Mouse (Mus musculus): ENCODE data around the gene Ttll1. TPM values are rescaled to one million over a fixed set of nuclear protein-coding genes. Genes with fewer than 3 reads are reported as not detected.

The Ttll1 gene
- total and polyA plus RNA-seq, 2 experiments from 2014 or later = 47.4 to 115 TPM

DNA sequence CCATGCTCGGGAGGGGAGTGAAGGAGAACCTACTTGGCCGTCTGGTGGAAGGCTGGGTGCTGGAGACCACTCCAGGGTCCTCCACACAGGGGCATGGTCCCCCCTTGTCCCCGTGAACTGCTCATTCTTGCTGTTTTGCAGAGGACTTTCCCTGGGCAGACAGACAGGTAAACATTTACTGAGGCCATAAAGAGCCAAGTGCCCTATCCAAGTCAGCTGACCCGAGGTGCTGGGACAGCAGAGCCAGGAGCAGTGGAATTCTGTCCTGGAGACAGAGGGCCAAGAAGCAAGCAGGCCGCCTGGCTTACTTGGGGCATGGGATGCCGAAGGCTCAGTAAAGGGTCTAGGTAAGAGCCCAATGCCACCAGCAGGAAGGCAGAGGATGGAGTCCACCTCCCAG is 20.0 kb upstream of the Ttll1 start:
- no peaks in the 10 kb centered on the region for H3K36me3 ChIP-seq (ENCODE audit: insufficient read depth)
- H3K4me2 ChIP-seq (ENCODE audit: low read depth) = no peak overlapping the region
- no peak for TF ChIP-seq CTCF (IDR thresholded peaks at IDR 0.05; ENCODE audit: low read depth)
- ATAC-seq (no peak), DNase-seq (no peak)
- H3K4me1 ChIP-seq (ENCODE audit: insufficient read depth) = peaks cover 4% of the 10 kb centered on the region; the same call in 1 of the 2 replicates
- H3K4me3 ChIP-seq (ENCODE audit: low read depth, low read length) = no peak overlapping the region
- WGBS = 81% methylated on average over 6 of the region's 6 CpGs
- H3K27me3 ChIP-seq (ENCODE audit: insufficient read depth, low read length) = peaks cover 25% of the 10 kb centered on the region
- H3K9me3 ChIP-seq (ENCODE audit: low read length) = no peaks in the 10 kb centered on the region
- no peak overlapping the region for H3K9ac ChIP-seq
- H3K27ac ChIP-seq (ENCODE audit: low read depth, low read length) = no peak overlapping the region

GRCm38 (mm10) chr15:83530233-83530632 is 19.5 kb upstream of the Ttll1 start:
- 78% methylated on average over 9 of the region's 9 CpGs for WGBS
- Histone ChIP-seq H3K27ac (ENCODE audit: low read depth, low read length) (no peak overlapping the region), H3K4me3 (ENCODE audit: low read depth, low read length) (no peak overlapping the region), H3K9ac (no peak overlapping the region), H3K4me2 (ENCODE audit: low read depth) (no peak overlapping the region), H3K27me3 (ENCODE audit: insufficient read depth, low read length) (peaks cover 29% of the 10 kb centered on the region), H3K36me3 (ENCODE audit: insufficient read depth) (no peaks in the 10 kb centered on the region), H3K4me1 (ENCODE audit: insufficient read depth) (peaks cover 4% of the 10 kb centered on the region; the same call in 1 of the 2 replicates), H3K9me3 (ENCODE audit: low read length) (no peaks in the 10 kb centered on the region)
- no peak for ATAC-seq
- DNase-seq = no peak
- no peak for TF ChIP-seq CTCF (IDR thresholded peaks at IDR 0.05; ENCODE audit: low read depth)

GRCm38 (mm10) chr15:83529765-83530164 is 19.1 kb upstream of the Ttll1 start:
- H3K36me3 ChIP-seq (ENCODE audit: insufficient read depth) = no peaks in the 10 kb centered on the region
- DNase-seq (no peak), ATAC-seq (no peak)
- H3K4me1 ChIP-seq (ENCODE audit: insufficient read depth) = peaks cover 4% of the 10 kb centered on the region; the same call in 1 of the 2 replicates
- H3K4me3 ChIP-seq (ENCODE audit: low read depth, low read length) = no peak overlapping the region
- H3K9ac ChIP-seq = no peak overlapping the region
- 88% methylated on average over 5 of the region's 5 CpGs for WGBS
- H3K4me2 ChIP-seq (ENCODE audit: low read depth) = no peak overlapping the region
- no peak for TF ChIP-seq CTCF (IDR thresholded peaks at IDR 0.05; ENCODE audit: low read depth)
- H3K27me3 ChIP-seq (ENCODE audit: insufficient read depth, low read length) = peaks cover 32% of the 10 kb centered on the region
- H3K27ac ChIP-seq (ENCODE audit: low read depth, low read length) = no peak overlapping the region
- no peaks in the 10 kb centered on the region for H3K9me3 ChIP-seq (ENCODE audit: low read length)

DNA sequence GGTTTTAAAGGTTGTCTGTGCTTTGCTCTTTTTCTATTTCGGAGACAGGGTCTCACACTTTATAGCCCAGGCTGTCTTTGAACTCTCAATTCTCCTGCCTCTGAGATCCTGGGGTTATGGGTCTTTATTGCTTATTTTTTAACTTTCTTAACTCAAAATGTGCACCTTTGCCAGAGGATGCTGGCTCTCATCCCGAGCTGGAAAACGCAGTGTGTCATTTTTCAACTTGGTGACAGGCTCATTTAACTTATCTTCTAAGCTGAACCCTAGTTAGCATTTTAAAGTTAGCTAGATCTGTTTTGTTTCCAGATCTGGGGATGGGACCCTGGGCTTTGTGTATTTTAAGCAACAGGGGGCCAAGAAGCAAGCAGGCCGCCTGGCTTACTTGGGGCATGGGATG is 18.2 kb upstream of the Ttll1 start:
- Histone ChIP-seq H3K4me1 (ENCODE audit: insufficient read depth) (peaks cover 4% of the 10 kb centered on the region; the same call in 1 of the 2 replicates), H3K9me3 (ENCODE audit: low read length) (no peaks in the 10 kb centered on the region), H3K4me3 (ENCODE audit: low read depth, low read length) (no peak overlapping the region), H3K36me3 (ENCODE audit: insufficient read depth) (no peaks in the 10 kb centered on the region), H3K27me3 (ENCODE audit: insufficient read depth, low read length) (peaks cover 32% of the 10 kb centered on the region), H3K27ac (ENCODE audit: low read depth, low read length) (no peak overlapping the region), H3K4me2 (ENCODE audit: low read depth) (no peak overlapping the region), H3K9ac (no peak overlapping the region)
- DNase-seq = no peak
- 68% methylated on average over 4 of the region's 4 CpGs for WGBS
- no peak for ATAC-seq
- no peak for TF ChIP-seq CTCF (IDR thresholded peaks at IDR 0.05; ENCODE audit: low read depth)

DNA sequence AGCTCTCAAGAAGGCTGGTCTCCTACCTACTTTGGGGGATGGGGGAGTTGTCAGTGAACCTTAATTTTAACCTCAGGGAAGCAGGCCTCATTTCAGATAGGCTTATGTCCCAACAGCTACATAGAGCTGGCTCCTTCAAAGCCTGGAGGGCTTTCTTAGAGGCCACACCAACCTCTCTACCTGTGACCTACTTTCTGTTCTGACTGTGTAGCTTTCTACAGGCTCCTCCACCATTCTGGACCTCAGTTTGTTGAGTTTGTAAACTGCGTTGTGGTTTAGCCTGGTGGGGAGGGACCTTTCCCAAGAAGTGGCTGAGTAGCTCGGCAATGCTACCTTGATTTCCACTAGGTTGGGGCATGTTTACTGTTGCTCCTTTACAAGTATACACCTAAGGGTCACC is 17.1 kb upstream of the Ttll1 start:
- no peak for TF ChIP-seq CTCF (IDR thresholded peaks at IDR 0.05; ENCODE audit: low read depth)
- H3K4me1 ChIP-seq (ENCODE audit: insufficient read depth) = peaks cover 4% of the 10 kb centered on the region; the same call in 1 of the 2 replicates
- no peak overlapping the region for H3K9ac ChIP-seq
- DNase-seq = no peak
- H3K27me3 ChIP-seq (ENCODE audit: insufficient read depth, low read length) = peaks cover 32% of the 10 kb centered on the region
- no peaks in the 10 kb centered on the region for H3K9me3 ChIP-seq (ENCODE audit: low read length)
- H3K27ac ChIP-seq (ENCODE audit: low read depth, low read length) = no peak overlapping the region
- 80% methylated on average over 2 of the region's 2 CpGs for WGBS
- H3K36me3 ChIP-seq (ENCODE audit: insufficient read depth) = no peaks in the 10 kb centered on the region
- no peak overlapping the region for H3K4me2 ChIP-seq (ENCODE audit: low read depth)
- no peak overlapping the region for H3K4me3 ChIP-seq (ENCODE audit: low read depth, low read length)
- ATAC-seq = no peak

DNA sequence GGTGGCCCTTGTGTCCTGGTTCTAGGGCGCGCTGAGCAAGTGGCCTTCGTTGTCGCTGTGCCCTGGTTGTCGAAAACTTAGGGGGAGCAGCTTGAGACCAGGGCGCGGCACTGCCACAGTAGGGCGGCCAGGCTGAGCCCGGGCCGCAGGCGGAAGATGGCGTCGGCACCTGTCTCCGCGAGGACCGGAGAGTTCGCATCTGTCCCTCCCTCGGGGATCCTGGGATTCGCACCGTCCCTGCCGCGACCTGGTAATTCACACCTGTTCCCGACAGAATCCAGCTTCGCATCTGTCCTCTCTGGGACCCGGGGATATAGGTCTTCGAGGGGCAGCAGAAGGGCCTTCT is 16.4 kb upstream of the Ttll1 start:
- 2% methylated on average over 26 of the region's 26 CpGs for WGBS
- H3K9me3 ChIP-seq (ENCODE audit: low read length) = no peaks in the 10 kb centered on the region
- TF ChIP-seq CTCF (IDR thresholded peaks at IDR 0.05; ENCODE audit: low read depth) = no peak
- peak overlapping the region; percentile 89 for H3K4me2 ChIP-seq (ENCODE audit: low read depth)
- ATAC-seq = no peak
- H3K27ac ChIP-seq (ENCODE audit: low read depth, low read length) = no peak overlapping the region
- peaks cover 4% of the 10 kb centered on the region; the same call in 1 of the 2 replicates for H3K4me1 ChIP-seq (ENCODE audit: insufficient read depth)
- H3K4me3 ChIP-seq (ENCODE audit: low read depth, low read length) = peak overlapping the region; percentile 43
- peaks cover 32% of the 10 kb centered on the region for H3K27me3 ChIP-seq (ENCODE audit: insufficient read depth, low read length)
- no peaks in the 10 kb centered on the region for H3K36me3 ChIP-seq (ENCODE audit: insufficient read depth)
- 0 out of 2 replicates have a peak overlapping the region, but pooled peaks have one; percentile 10 for H3K9ac ChIP-seq
- peak; percentile 5 for DNase-seq

- DNase-seq (peak; percentile 45), ATAC-seq (peak; percentile 53)
- under 1% methylated on average over 44 of the region's 45 CpGs for WGBS
- Histone ChIP-seq H3K27ac (ENCODE audit: low read depth, low read length) (no peak within 1 kb of the TSS), H3K4me2 (ENCODE audit: low read depth) (peak within 1 kb of the TSS; percentile 89), H3K9ac (0 out of 2 replicates have a peak within 1 kb of the TSS, but pooled peaks have one; percentile 10), H3K27me3 (ENCODE audit: insufficient read depth, low read length) (peaks cover 32% of the 10 kb centered on the region), H3K4me1 (ENCODE audit: insufficient read depth) (peaks cover 4% of the 10 kb centered on the region; the same call in 1 of the 2 replicates), H3K36me3 (ENCODE audit: insufficient read depth) (no peaks in the 10 kb centered on the region), H3K4me3 (ENCODE audit: low read depth, low read length) (peak within 1 kb of the TSS; percentile 43), H3K9me3 (ENCODE audit: low read length) (no peaks in the 10 kb centered on the region)
- TF ChIP-seq CTCF (IDR thresholded peaks at IDR 0.05; ENCODE audit: low read depth) = no peak
Measured at GRCm38 (mm10) chr15:83526424-83527091, 15.9 kb upstream of the Ttll1 start, which contains the start of gene Bik. TSS of gene Bik (plus strand) at chr15:83526862.
